Mouse (Mus musculus): ENCODE measurements around the gene 1700016D06Rik. TPM values are rescaled to one million over a fixed set of nuclear protein-coding genes. Genes with fewer than 3 reads are reported as not detected.

Gene 1700016D06Rik
- total and polyA plus RNA-seq, 3 experiments, result not detected

DNA sequence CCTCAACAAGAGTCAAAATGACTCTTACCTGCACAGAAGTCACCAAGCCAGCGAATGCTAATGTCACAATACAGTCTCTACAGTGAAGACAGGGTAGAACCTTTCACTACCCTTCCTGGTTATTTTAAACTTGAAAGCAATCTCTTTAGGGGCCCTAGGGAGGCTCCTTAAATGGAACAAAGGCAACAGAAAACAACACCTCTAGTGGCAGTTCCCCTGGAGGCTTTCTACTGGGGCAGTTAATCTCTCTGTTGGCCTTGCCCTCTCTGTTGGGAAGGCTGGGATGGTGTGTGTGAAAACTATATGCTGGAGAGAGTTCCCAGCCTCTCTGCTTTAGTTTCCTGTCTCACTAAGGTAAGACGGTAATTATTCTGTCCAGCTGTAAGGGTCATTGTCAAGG lies 60.3 kb downstream of the 1700016D06Rik start:
- in situ Hi-C loops (cut with MboI; ENCODE audit: low pct_ligation_motif_present, low pct_unique_long_range_greater_than_20kb, low sequenced_read_pairs), result no loop called here
- dilution Hi-C loops (cut with MboI; ENCODE audit: extremely low pct_ligation_motif_present, extremely low pct_unique_long_range_greater_than_20kb, low sequenced_read_pairs), result no loop called here
- DNase-seq (ENCODE audit: extremely low read depth), result no peak
- Histone ChIP-seq H3K27ac (ENCODE audit: insufficient read depth, low read depth) (no peak overlapping the region), H3K27me3 (replicated peaks) (no peaks in the 10 kb centered on the region), H3K9me3 (replicated peaks; ENCODE audit: low read length) (no peaks in the 10 kb centered on the region), H3K9ac (ENCODE audit: insufficient read depth, low read depth) (no peak overlapping the region), H3K79me2 (replicated peaks; ENCODE audit: control insufficient read depth, extremely low read depth, insufficient read depth, poor library complexity, severe bottlenecking) (no peaks in the 10 kb centered on the region), H3K4me3 (replicated peaks in 1 of 3; ENCODE audit: low read depth in 2 of 3, low read length in 2 of 3, poor library complexity in 1 of 3) (no peak overlapping the region), H3K36me3 (replicated peaks in 1 of 2; ENCODE audit: control insufficient read depth in 1 of 2, insufficient read depth in 1 of 2, low read length in 1 of 2) (peaks cover 0 to 11% of the 10 kb centered on the region in 2 experiments), H3K4me1 (ENCODE audit: control insufficient read depth in 1 of 2, insufficient read depth in 2 of 2) (peaks cover 3 to 7% of the 10 kb centered on the region in 2 experiments; a peak in 2 of 4 replicates), H3K4me2 (ENCODE audit: insufficient read depth, low read depth, poor library complexity, severe bottlenecking) (no peak overlapping the region)
- no peak for TF ChIP-seq HCFC1 (IDR thresholded peaks at IDR 0.05; ENCODE audit: low read depth, low read length)
- TF ChIP-seq NELFE (IDR thresholded peaks at IDR 0.05; ENCODE audit: low read depth, low read length), result no peak
- no peak for TF ChIP-seq EP300 (IDR thresholded peaks at IDR 0.05; ENCODE audit: low read length)
- TF ChIP-seq RCOR1 (conservative IDR thresholded peaks at IDR 0.05; ENCODE audit: low read depth, low read length), result no peak
- TF ChIP-seq POLR2AphosphoS2 (IDR thresholded peaks at IDR 0.05; ENCODE audit: low read depth, low read length), result no peak
- TF ChIP-seq MEF2A (IDR thresholded peaks at IDR 0.05; ENCODE audit: borderline replicate concordance, low read depth, low read length), result no peak
- TF ChIP-seq NRF1 (IDR thresholded peaks at IDR 0.05; ENCODE audit: low read depth, low read length), result no peak
- TF ChIP-seq ZMIZ1 (IDR thresholded peaks at IDR 0.05; ENCODE audit: low read depth, low read length), result no peak
- TF ChIP-seq MYC (IDR thresholded peaks at IDR 0.05; ENCODE audit: low read depth, low read length), result no peak
- TF ChIP-seq CHD2 (IDR thresholded peaks at IDR 0.05; ENCODE audit: low read length), result no peak
- no peak for TF ChIP-seq POLR2A (IDR thresholded peaks at IDR 0.05; ENCODE audit: low read depth, low read length)

DNA sequence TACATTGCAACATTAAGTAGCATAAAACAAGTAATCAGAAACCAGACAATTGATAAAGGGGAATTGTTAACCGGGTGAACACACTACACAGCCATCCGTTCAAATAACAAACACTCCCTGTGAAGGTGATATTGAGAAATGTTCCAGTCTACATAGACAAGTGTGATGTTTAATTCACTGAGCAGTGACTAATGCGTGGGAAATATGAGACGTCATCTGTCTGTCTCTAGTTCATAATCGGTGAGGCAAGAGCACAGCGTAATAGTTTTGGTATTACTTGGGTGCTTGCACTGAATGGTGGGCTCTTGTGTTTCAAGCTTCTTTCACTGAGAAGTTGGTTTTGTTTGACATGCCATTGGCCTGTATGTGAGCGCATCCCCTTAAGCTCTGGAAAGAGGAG lies 63.3 kb downstream of the 1700016D06Rik start:
- Histone ChIP-seq H3K36me3 (replicated peaks in 1 of 2; ENCODE audit: control insufficient read depth in 1 of 2, insufficient read depth in 1 of 2, low read length in 1 of 2) (peaks cover under 1 to 18% of the 10 kb centered on the region in 2 experiments), H3K79me2 (replicated peaks; ENCODE audit: control insufficient read depth, extremely low read depth, insufficient read depth, poor library complexity, severe bottlenecking) (peaks cover 23% of the 10 kb centered on the region)
- dilution Hi-C loops (cut with MboI; ENCODE audit: extremely low pct_ligation_motif_present, extremely low pct_unique_long_range_greater_than_20kb, low sequenced_read_pairs), result no loop called here

More for the DNA sequence above, 63.3 kb downstream of the 1700016D06Rik start:
- no peak overlapping the region for H3K4me3 ChIP-seq (replicated peaks in 1 of 3; ENCODE audit: low read depth in 2 of 3, low read length in 2 of 3, poor library complexity in 1 of 3)
- H3K9me3 ChIP-seq (replicated peaks; ENCODE audit: low read length), result no peaks in the 10 kb centered on the region
- no peak for TF ChIP-seq RAD21 (IDR thresholded peaks at IDR 0.05; ENCODE audit: low read depth, low read length)
- TF ChIP-seq MEF2A (IDR thresholded peaks at IDR 0.05; ENCODE audit: borderline replicate concordance, low read depth, low read length), result no peak
- TF ChIP-seq MAFK (IDR thresholded peaks at IDR 0.05; ENCODE audit: insufficient replicate concordance, low read length), result no peak
- no peak for TF ChIP-seq USF1 (IDR thresholded peaks at IDR 0.05; ENCODE audit: low read depth, low read length)
- TF ChIP-seq CTCF (conservative IDR thresholded peaks at IDR 0.05 in 1 of 2, IDR thresholded peaks at IDR 0.05 in 1 of 2; ENCODE audit: low read depth in 2 of 2, low read length in 2 of 2), result no peak
- no peak for TF ChIP-seq MAZ (IDR thresholded peaks at IDR 0.05; ENCODE audit: low read depth, low read length)
- TF ChIP-seq TCF12 (IDR thresholded peaks at IDR 0.05; ENCODE audit: low read depth, low read length), result no peak
- TF ChIP-seq E2F4 (IDR thresholded peaks at IDR 0.05; ENCODE audit: insufficient replicate concordance, low read depth, low read length), result no peak
- no peak for TF ChIP-seq KAT2A (IDR thresholded peaks at IDR 0.05; ENCODE audit: insufficient replicate concordance, low read length)
- no peak for TF ChIP-seq CHD2 (IDR thresholded peaks at IDR 0.05; ENCODE audit: low read length)
- no peak for TF ChIP-seq USF2 (conservative IDR thresholded peaks at IDR 0.05; ENCODE audit: low read depth, low read length)
- TF ChIP-seq ZKSCAN1 (IDR thresholded peaks at IDR 0.05; ENCODE audit: borderline replicate concordance, low read depth, low read length), result no peak
- no peak for TF ChIP-seq MAX (IDR thresholded peaks at IDR 0.05; ENCODE audit: low read length)
- no peak for TF ChIP-seq ZNF384 (IDR thresholded peaks at IDR 0.05; ENCODE audit: low read depth, low read length)
- TF ChIP-seq EP300 (IDR thresholded peaks at IDR 0.05; ENCODE audit: low read length), result no peak
- no peak for TF ChIP-seq ELF1 (IDR thresholded peaks at IDR 0.05; ENCODE audit: low read depth, low read length)
- no peak for TF ChIP-seq SIN3A (IDR thresholded peaks at IDR 0.05; ENCODE audit: low read length)
- TF ChIP-seq SMC3 (IDR thresholded peaks at IDR 0.05; ENCODE audit: low read depth, low read length), result no peak
- no peak for TF ChIP-seq BHLHE40 (IDR thresholded peaks at IDR 0.05; ENCODE audit: low read depth, low read length)
- no peaks in the 10 kb centered on the region for H3K27me3 ChIP-seq (replicated peaks)
- in situ Hi-C loops (cut with MboI; ENCODE audit: low pct_ligation_motif_present, low pct_unique_long_range_greater_than_20kb, low sequenced_read_pairs), result no loop called here
- no peak overlapping the region for H3K4me2 ChIP-seq (ENCODE audit: insufficient read depth, low read depth, poor library complexity, severe bottlenecking)
- no peak for DNase-seq (ENCODE audit: extremely low read depth)
- peaks cover 3 to 20% of the 10 kb centered on the region in 2 experiments; a peak in 3 of 4 replicates for H3K4me1 ChIP-seq (ENCODE audit: control insufficient read depth in 1 of 2, insufficient read depth in 2 of 2)
- H3K9ac ChIP-seq (ENCODE audit: insufficient read depth, low read depth), result no peak overlapping the region
- H3K27ac ChIP-seq (ENCODE audit: insufficient read depth, low read depth), result no peak overlapping the region
